Mouse (Mus musculus): ENCODE data around the gene P3h3.
"Not testable (repeated sequence)": the region's sequence is repeated elsewhere in the genome, so short reads cannot be mapped to it uniquely, and the experiment has no call there.

- not testable (repeated sequence) for TF ChIP-seq CTCF (conservative IDR thresholded peaks at IDR 0.05; ENCODE audit: low read length); NANOG (IDR thresholded peaks at IDR 0.05; ENCODE audit: borderline replicate concordance, low read length)
Measured at GRCm38 (mm10) chr6:124803691-124804090, 53.9 kb downstream of the P3h3 start.
